Mouse (Mus musculus): Measurements from ENCODE around the gene Egfl7. TPM values are rescaled to one million over a fixed set of nuclear protein-coding genes. Genes with fewer than 3 reads are reported as not detected.

The Egfl7 gene
- polyA plus RNA-seq, 1 experiment from 2014 or later, result 50.2 TPM

DNA sequence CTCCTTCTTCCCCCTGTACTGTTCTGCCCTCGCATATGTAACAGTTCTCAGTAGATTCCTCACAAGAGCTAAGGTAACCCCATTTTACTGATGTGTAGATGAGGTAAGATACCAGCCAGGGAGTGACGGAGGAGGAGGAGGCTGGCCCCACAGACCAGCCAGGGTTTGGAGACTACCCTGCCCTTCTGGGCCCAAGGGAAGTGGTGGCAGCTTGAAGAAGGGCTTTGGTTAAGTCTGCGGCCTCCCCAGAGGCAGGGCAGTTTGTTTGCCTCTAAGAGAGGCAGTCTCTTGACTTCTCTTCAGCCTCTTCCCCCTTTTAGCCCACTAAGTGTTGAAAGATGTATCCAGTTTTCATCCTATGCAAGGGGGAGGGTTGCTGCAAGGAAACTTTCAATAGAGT is 26.8 kb downstream of the Egfl7 start:
- Histone ChIP-seq H3K4me3 (no peak overlapping the region), H3K27me3 (peaks cover 46% of the 10 kb centered on the region), H3K4me2 (no peak overlapping the region), H3K36me3 (ENCODE audit: poor library complexity, severe bottlenecking) (no peaks in the 10 kb centered on the region), H3K9me3 (replicated peaks) (no peaks in the 10 kb centered on the region), H3K4me1 (peaks cover 20% of the 10 kb centered on the region), H3K27ac (no peak overlapping the region), H3K9ac (no peak overlapping the region)
- 69% methylated on average over 3 of the region's 3 CpGs for WGBS
- ATAC-seq, result no peak

DNA sequence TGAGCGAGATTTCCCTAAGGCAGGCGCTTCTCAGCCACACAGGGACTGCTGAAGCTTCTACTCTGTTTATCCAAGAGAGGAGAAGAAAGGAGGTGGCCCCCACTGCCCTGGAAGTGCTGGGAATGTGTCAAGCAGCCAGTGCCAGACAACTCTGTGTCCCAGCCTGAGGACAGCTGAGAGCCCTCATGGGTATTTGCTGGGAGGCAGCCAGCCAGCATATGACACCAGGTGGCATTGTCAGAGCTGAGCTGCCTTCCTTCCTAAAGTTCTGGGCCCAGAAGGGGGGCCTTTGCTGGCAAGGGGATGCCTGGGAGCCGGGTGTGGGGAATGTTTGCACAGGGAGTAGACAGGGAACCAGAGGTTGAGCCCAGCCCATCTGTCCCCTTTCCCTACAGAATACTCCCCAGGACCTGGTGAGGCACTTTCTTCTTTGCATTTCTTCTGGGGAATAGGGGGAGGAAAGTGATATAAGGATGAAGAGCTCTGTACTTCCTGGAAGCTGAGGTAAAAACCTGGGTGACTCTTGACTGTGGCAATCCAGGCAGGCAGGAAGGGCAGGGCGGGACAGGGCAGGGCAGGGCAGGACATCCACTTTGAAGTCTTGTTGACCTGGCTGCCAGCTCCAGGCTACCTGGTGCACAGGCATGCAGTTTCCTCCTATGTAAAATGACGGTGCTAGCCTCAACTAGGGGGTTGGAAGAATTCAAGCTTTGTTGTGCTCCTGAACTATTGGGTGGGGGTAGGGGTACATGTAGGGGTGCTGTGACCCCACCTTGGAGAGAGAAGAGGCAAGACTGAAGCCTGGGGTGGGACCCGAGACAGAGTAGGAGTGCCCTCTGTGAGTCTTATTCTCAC is 27.5 kb downstream of the Egfl7 start:
- no peak for ATAC-seq
- Histone ChIP-seq H3K9me3 (replicated peaks) (no peaks in the 10 kb centered on the region), H3K9ac (no peak overlapping the region), H3K4me1 (peaks cover 20% of the 10 kb centered on the region), H3K36me3 (ENCODE audit: poor library complexity, severe bottlenecking) (no peaks in the 10 kb centered on the region), H3K27me3 (peaks cover 45% of the 10 kb centered on the region), H3K4me2 (no peak overlapping the region), H3K4me3 (no peak overlapping the region), H3K27ac (no peak overlapping the region)
- 65% methylated on average over 6 of the region's 6 CpGs for WGBS

DNA sequence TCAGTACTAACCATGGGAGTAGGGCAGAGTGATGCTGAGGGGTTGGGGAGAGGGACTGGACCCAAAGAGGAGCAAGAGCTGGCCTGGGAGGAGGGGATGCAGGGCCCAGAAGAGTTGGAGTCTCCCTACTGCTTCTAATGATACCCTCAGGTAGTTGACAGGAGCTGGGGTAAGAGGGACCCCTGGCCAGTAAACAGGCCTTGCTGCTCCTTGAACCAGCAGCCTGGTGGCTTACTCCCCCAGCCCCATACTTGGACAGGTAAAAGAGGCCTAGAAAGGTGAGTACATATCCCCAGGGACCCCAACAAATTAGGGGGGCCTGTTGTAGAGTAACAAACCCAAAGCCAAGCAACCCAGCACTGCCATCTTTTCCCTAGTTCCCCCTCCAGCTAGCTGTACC is 29.0 kb downstream of the Egfl7 start:
- Histone ChIP-seq H3K9me3 (replicated peaks) (no peaks in the 10 kb centered on the region), H3K4me3 (no peak overlapping the region), H3K27me3 (peaks cover 30% of the 10 kb centered on the region), H3K4me1 (peaks cover 14% of the 10 kb centered on the region), H3K27ac (no peak overlapping the region), H3K9ac (no peak overlapping the region), H3K4me2 (no peak overlapping the region), H3K36me3 (ENCODE audit: poor library complexity, severe bottlenecking) (no peaks in the 10 kb centered on the region)
- ATAC-seq, result no peak

DNA sequence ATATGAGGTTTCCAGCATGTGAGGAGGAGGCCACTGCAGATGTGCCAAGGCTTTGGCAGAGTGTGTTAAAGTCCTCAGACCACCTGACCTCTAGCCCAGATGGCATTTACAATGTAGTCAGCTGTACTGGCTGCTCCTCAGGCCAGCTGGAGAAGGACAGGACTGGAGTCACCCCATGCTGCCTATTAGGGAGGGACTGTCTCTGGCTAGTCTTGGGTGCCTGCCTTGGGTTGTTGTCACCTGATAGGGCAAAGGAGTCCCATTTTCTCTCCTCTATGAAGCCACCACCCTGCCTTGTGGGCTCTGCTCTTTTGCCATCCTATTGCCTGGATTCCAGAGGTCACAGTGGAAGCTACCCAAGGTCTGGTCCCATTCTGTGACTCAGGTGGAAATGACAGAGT is 29.4 kb downstream of the Egfl7 start:
- Histone ChIP-seq H3K27ac (no peak overlapping the region), H3K36me3 (ENCODE audit: poor library complexity, severe bottlenecking) (no peaks in the 10 kb centered on the region), H3K4me1 (peaks cover 10% of the 10 kb centered on the region; the same call in 1 of the 2 replicates), H3K27me3 (peaks cover 25% of the 10 kb centered on the region), H3K9ac (no peak overlapping the region), H3K9me3 (replicated peaks) (no peaks in the 10 kb centered on the region), H3K4me2 (no peak overlapping the region), H3K4me3 (no peak overlapping the region)
- ATAC-seq, result no peak

DNA sequence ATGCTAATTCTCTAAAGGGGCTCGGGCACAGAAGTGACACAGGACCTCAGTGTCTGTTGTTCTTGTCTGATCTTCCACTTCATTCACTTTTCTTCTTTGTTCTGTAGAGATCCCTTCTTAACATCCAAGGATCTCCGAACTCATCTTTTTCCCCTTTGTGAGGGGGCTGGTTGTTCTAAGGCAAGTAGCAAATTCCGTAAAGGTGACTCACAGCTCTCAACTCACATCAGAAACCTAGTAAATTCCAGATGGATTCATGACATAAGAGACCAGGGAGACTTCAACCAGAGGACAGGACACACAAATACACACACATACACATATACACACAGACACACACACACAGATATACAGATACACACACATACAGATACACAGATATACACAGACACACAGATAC is 30.7 kb downstream of the Egfl7 start:
- ATAC-seq, result no peak
- H3K4me2 ChIP-seq, result no peak overlapping the region
- WGBS, result 74% methylated on average over 3 of the region's 3 CpGs

DNA sequence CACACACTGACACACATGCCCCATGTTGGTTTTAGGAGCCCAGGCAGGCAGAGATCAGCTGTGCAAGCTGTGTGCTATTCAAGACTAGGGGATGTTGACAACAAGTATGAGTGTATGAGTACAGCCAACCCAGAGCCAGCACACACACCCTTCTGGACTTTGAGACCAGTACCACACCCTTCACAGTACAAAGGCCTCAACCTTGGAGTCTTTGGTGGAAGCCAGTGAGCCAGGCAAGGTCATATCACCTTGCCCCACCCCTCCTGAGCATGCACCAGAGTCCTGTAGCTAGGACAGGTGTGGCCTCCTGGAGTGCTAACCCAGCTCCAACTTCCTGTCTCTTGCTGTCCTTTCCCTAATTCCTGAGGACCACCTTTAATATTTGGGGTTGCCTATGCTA is 31.2 kb downstream of the Egfl7 start:
- no peak for ATAC-seq
- H3K27ac ChIP-seq, result no peak overlapping the region

More for the DNA sequence above, 30.7 kb downstream of the Egfl7 start:
- Histone ChIP-seq H3K9me3 (replicated peaks) (no peaks in the 10 kb centered on the region), H3K9ac (no peak overlapping the region), H3K27ac (no peak overlapping the region), H3K4me3 (no peak overlapping the region), H3K36me3 (ENCODE audit: poor library complexity, severe bottlenecking) (no peaks in the 10 kb centered on the region), H3K27me3 (peaks cover 12% of the 10 kb centered on the region), H3K4me1 (0 out of 2 replicates have a peak, but pooled peaks cover 7% of the 10 kb centered on the region)

DNA sequence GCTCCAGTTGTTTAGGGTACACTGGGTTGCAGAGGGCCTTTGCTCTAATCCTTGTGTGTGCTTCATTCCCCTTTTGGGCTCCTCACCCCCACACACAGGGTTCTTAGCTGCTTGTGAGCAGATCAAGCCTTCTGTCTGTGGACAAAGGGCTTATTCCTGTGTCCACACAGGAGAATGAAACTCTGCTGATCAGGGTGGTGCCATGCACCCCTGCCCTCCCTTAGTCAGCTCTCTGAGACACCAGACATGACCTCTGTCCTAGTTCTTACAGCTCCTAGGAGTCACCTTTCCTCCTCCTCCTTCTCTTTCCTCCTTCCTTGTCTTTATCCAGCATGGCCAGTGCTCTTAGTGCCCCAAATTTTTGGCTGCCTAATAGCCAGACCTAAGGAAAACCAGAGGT is 32.1 kb downstream of the Egfl7 start:
- no peak overlapping the region for H3K9ac ChIP-seq
- no peaks in the 10 kb centered on the region for H3K9me3 ChIP-seq (replicated peaks)
- H3K4me2 ChIP-seq, result no peak overlapping the region
- ATAC-seq, result no peak
- no peak overlapping the region for H3K27ac ChIP-seq
- H3K4me3 ChIP-seq, result no peak overlapping the region
- 0 out of 2 replicates have a peak, but pooled peaks cover 3% of the 10 kb centered on the region for H3K27me3 ChIP-seq
- 0 out of 2 replicates have a peak, but pooled peaks cover 3% of the 10 kb centered on the region for H3K4me1 ChIP-seq
- no peaks in the 10 kb centered on the region for H3K36me3 ChIP-seq (ENCODE audit: poor library complexity, severe bottlenecking)

More for the DNA sequence above, 31.2 kb downstream of the Egfl7 start:
- no peaks in the 10 kb centered on the region for H3K9me3 ChIP-seq (replicated peaks)
- peaks cover 8% of the 10 kb centered on the region for H3K27me3 ChIP-seq
- no peak overlapping the region for H3K9ac ChIP-seq
- 0 out of 2 replicates have a peak, but pooled peaks cover 7% of the 10 kb centered on the region for H3K4me1 ChIP-seq
- H3K4me2 ChIP-seq, result no peak overlapping the region
- H3K36me3 ChIP-seq (ENCODE audit: poor library complexity, severe bottlenecking), result no peaks in the 10 kb centered on the region
- no peak overlapping the region for H3K4me3 ChIP-seq

DNA sequence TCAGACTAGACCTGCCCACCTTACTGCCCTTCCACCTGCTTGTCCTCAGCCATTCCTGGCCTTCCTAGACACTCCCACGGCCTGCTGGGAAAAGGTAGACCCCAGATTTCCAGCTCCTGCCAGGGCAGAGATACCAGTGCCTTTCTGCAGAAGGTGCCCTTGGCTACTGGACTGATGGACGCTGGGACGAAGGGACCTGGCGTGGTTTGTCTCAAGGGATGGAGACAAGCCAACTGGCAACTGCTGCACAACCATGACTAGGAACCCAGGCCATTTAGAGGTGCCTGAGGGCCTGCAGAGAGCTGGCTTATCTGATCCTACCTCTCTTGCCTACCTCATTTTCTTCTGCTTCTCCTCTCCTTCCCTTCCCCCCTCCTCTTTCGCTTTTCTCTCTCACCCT is 35.1 kb downstream of the Egfl7 start:
- no peaks in the 10 kb centered on the region for H3K9me3 ChIP-seq (replicated peaks)
- no peaks in the 10 kb centered on the region for H3K36me3 ChIP-seq (ENCODE audit: poor library complexity, severe bottlenecking)
- no peaks in the 10 kb centered on the region for H3K27me3 ChIP-seq
- H3K27ac ChIP-seq, result no peak overlapping the region
- H3K4me3 ChIP-seq, result no peak overlapping the region
- 82% methylated on average over 5 of the region's 5 CpGs for WGBS
- H3K4me1 ChIP-seq, result no peaks in the 10 kb centered on the region
- no peak overlapping the region for H3K4me2 ChIP-seq
- no peak for ATAC-seq
- H3K9ac ChIP-seq, result no peak overlapping the region

DNA sequence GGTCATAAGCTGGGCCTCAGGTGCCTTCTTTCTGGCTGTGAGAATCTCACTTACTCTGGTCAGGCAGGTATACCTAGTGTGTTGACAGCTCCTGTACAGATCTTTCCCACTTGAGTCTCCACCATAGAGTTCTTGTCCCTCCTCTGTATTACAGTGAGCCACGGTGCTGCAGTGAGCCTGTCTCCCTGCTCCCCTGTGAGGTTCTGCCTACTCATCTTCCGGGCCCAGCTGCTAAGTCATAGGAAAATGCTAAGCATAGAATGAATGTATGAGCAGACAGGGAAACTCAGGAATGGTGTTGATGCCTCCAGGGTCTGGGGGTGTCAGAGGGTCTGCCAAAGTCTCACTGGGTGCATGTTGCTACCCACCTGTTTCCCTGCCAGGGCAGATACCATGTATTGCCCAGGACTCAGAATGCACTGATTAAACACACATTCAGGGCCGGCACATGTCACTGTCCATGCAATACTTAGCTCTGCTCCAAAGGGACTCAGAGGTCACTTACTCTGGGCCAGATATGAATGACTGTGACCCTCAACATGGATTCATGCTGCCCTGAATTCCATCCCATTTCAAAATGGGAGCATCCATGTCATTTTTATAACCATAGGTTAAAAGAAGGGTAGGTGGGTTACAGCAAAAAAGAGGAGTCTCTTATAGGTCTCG is 35.8 kb downstream of the Egfl7 start:
- Histone ChIP-seq H3K9ac (no peak overlapping the region), H3K9me3 (replicated peaks) (no peaks in the 10 kb centered on the region), H3K4me2 (no peak overlapping the region), H3K4me3 (no peak overlapping the region), H3K27ac (no peak overlapping the region), H3K36me3 (ENCODE audit: poor library complexity, severe bottlenecking) (no peaks in the 10 kb centered on the region), H3K4me1 (no peaks in the 10 kb centered on the region), H3K27me3 (no peaks in the 10 kb centered on the region)
- 90% methylated on average over 4 of the region's 4 CpGs for WGBS
- ATAC-seq, result no peak

DNA sequence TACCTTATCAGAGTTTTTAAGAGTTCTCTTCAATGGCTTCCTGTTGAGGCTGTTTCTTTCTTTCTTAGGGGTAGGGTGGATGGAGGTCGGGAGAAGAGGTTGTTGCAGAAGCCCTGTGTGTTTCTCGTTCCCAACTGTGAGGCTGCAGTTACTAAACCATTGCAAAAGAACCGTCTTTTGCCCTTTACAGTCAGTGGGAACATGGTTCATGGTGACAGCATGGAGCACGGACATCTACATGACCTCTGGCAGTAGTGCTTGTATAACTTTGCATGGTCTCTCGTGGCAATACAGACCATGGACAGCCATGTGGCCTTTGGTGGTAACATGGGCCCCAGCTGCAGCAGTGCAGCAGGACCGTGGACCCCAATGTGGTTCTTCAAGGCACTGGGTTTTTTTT is 37.5 kb downstream of the Egfl7 start:
- Histone ChIP-seq H3K4me1 (no peaks in the 10 kb centered on the region), H3K9me3 (replicated peaks) (no peaks in the 10 kb centered on the region), H3K4me3 (no peak overlapping the region), H3K27me3 (no peaks in the 10 kb centered on the region), H3K9ac (no peak overlapping the region), H3K4me2 (no peak overlapping the region), H3K36me3 (ENCODE audit: poor library complexity, severe bottlenecking) (no peaks in the 10 kb centered on the region), H3K27ac (no peak overlapping the region)
- WGBS, result 78% methylated on average over 6 of the region's 6 CpGs
- ATAC-seq, result no peak

DNA sequence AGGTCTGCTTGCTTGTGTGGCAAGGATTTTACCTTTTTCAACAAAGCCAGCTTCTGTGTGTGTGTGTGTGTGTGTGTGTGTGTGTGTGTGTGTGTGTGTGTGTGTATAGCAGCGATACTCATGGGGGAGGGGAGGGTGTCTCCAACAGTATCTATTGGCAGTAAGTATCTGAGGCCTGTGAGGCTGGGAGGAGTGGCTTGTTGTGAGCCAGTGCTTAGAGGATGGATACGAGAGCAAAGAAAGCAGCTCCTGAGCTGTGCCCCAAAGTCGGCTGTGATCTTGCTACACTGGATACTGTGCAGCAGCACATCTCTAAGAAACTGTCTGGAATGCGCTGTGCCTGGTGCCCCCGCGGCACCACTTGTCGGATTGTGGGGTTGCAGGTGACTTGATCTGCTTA is 38.1 kb downstream of the Egfl7 start:
- Histone ChIP-seq H3K27ac (no peak overlapping the region), H3K9ac (no peak overlapping the region), H3K9me3 (replicated peaks) (no peaks in the 10 kb centered on the region), H3K4me2 (no peak overlapping the region), H3K4me3 (no peak overlapping the region), H3K27me3 (no peaks in the 10 kb centered on the region), H3K36me3 (ENCODE audit: poor library complexity, severe bottlenecking) (no peaks in the 10 kb centered on the region), H3K4me1 (no peaks in the 10 kb centered on the region)
- ATAC-seq, result no peak
- WGBS, result 50% methylated on average over 7 of the region's 7 CpGs

DNA sequence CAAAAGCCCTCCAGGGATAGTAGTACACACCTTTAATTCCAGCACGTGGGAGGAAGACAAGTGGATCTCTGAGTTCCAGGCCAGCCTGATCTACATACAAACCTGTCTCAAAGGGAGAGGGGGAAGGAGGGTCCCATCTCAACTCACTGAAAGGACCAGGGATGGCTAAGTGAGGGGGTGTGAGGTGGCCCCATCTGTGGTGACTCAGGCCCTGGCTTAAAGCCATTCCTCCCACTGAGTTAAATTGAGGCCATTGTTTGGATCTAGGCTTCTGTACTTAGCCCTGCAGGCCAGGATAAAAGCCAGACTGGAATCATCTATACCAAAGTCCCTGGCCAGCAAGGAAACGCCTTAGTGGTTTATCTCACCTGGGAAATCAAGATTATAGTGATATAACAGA is 41.4 kb downstream of the Egfl7 start:
- Histone ChIP-seq H3K4me1 (no peaks in the 10 kb centered on the region), H3K4me2 (no peak overlapping the region), H3K9ac (no peak overlapping the region), H3K36me3 (ENCODE audit: poor library complexity, severe bottlenecking) (no peaks in the 10 kb centered on the region), H3K27me3 (no peaks in the 10 kb centered on the region), H3K4me3 (no peak overlapping the region), H3K9me3 (replicated peaks) (no peaks in the 10 kb centered on the region), H3K27ac (no peak overlapping the region)
- WGBS, result 32% methylated on average over 2 of the region's 2 CpGs
- no peak for ATAC-seq
